Mouse (Mus musculus) embryonic facial prominence, embryonic 11.5 days (tissue): ENCODE measurements around the gene Eipr1. TPM values are rescaled to one million over a fixed set of nuclear protein-coding genes. Genes with fewer than 3 reads are reported as not detected.
"Not testable (repeated sequence)": the region's sequence is repeated elsewhere in the genome, so short reads cannot be mapped to it uniquely, and the experiment has no call there.

Experiments used
- ATAC-seq: fragments of 200-750 bp; cut with Nextera tagmentation; replicated peaks from 2 replicates; pipeline ENCODE4 v1.8.0; 2017; ENCODE audit warnings: low read depth; ENCODE audit not compliant: insufficient number of reproducible peaks, low FRiP score, low TSS enrichment
- DNase-seq: peaks from one replicate; pipeline ENCODE4 v3.0.0-alpha.2; 2015; ENCODE audit warnings: low spot score
- H3K27ac ChIP-seq: fragments of 300-500 bp; sonication (generic); replicated peaks from 2 replicates; pipeline ENCODE4 v1.5.1; 2014; ENCODE audit warnings: mild to moderate bottlenecking, low read depth, low read length, control low read depth
- H3K27me3 ChIP-seq: fragments of 300-500 bp; sonication (generic); 2 replicates; pipeline ENCODE4 v1.6.1; 2014; ENCODE audit warnings: mild to moderate bottlenecking, low read length, moderate library complexity, mixed read lengths; ENCODE audit not compliant: control insufficient read depth, insufficient read depth
- H3K36me3 ChIP-seq: fragments of 300-500 bp; sonication (generic); replicated peaks from 2 replicates; pipeline ENCODE4 v1.6.1; 2014; ENCODE audit warnings: low read depth, mild to moderate bottlenecking, low read length, moderate library complexity, mixed read lengths; ENCODE audit not compliant: control insufficient read depth, insufficient read depth
- H3K4me1 ChIP-seq: fragments of 300-500 bp; sonication (generic); 2 replicates; pipeline ENCODE4 v1.6.1; 2014; ENCODE audit warnings: low read length, mixed read lengths; ENCODE audit not compliant: control insufficient read depth, insufficient read depth
- H3K4me2 ChIP-seq: fragments of 300-500 bp; sonication (generic); 2 replicates; pipeline ENCODE4 v1.6.1; 2014; ENCODE audit warnings: low read depth, mild to moderate bottlenecking, control low read depth, low read length, moderate library complexity
- H3K4me3 ChIP-seq: fragments of 300-500 bp; sonication (generic); 2 replicates; pipeline ENCODE4 v1.5.1; 2014; ENCODE audit warnings: low read depth, low read length, control low read depth
- H3K9ac ChIP-seq: fragments of 300-500 bp; sonication (generic); replicated peaks from 2 replicates; pipeline ENCODE4 v1.6.1; 2014; ENCODE audit warnings: mild to moderate bottlenecking, control low read depth, low read length
- H3K9me3 ChIP-seq: fragments of 300-500 bp; sonication (generic); replicated peaks from 2 replicates; pipeline ENCODE4 v1.6.1; 2016; ENCODE audit warnings: mild to moderate bottlenecking, low read length, inconsistent platforms, mixed read lengths; ENCODE audit not compliant: control insufficient read depth
- WGBS: fragments of 180-500 bp; shearing (Covaris S2); extraction: QIAGEN DNeasy Blood & Tissue Kit; methylation state at CpG from one replicate; pipeline ENCODE4 v1.1.7; 2014; 5-methylcytosine and 5-hydroxymethylcytosine counted together
- polyA plus RNA-seq: library from polyadenylated mRNA; unstranded; fragments of >200 nt; fragmentation: Nextera tagmentation; extraction: Ambion mirVana; gene quantifications from 2 replicates; pipeline ENCODE4 v1.2.1, GENCODE M21; 2014

Eipr1 gene
- polyA plus RNA-seq, 1 experiment from 2014 or later = 33.9 TPM

DNA sequence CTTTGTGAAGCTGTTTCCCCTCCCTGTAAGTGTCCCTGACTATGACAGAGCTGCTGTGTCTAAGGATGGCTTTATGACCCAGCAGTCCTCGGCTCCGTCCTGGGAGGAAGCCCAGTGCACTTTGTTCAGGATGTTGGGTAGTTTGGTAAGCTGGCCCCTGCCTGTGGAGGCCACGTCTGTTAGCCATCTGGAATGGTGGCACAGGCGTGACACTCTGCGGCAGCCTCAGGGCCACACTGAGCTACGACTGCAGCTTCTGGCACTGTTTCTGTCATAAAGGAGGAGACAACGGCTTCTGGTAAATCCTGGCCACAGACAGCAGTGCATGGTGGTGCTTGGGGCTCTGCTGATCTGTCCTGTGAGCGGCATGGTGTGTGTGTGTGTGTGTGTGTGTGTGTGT lies 159.0 kb downstream of the Eipr1 start:
- DNase-seq (no peak), ATAC-seq (no peak)
- Histone ChIP-seq H3K4me3 (no peak overlapping the region), H3K36me3 (no peaks in the 10 kb centered on the region), H3K27ac (no peak overlapping the region), H3K9ac (no peak overlapping the region), H3K4me1 (no peaks in the 10 kb centered on the region), H3K27me3 (no peaks in the 10 kb centered on the region), H3K9me3 (no peaks in the 10 kb centered on the region), H3K4me2 (no peak overlapping the region)
- WGBS = 49% methylated on average over 8 of the region's 8 CpGs

DNA sequence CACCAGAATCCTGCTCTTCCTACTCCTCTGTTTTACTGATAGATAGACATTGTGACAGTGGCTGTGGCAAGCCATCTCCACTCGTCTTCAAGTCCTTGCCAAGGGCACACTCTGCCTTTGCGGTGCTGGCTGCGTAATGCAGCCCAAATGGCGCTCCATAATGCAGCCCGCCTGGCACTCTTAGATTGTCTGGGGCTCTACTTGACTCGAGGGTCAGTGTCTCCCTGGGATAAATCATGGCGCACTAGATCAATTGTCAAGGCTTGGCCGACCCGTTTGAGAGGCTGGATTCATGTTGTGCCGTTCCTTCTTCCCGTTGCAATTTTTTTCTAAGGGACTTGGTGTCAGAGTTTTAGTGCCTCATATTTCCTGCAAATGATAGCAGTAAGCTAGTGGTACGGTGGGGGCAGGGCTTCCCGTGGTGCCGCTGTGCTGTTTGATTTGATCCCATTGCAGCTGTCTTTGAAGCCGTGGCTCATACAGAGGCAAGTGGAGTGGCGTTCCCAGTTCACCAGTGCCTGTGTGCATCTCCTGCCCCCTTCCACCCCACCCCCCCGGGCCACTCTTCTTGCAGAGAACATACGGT lies 160.8 kb downstream of the Eipr1 start:
- no peak for DNase-seq
- Histone ChIP-seq H3K27ac (no peak overlapping the region), H3K4me1 (no peaks in the 10 kb centered on the region), H3K9me3 (no peaks in the 10 kb centered on the region), H3K9ac (no peak overlapping the region), H3K36me3 (no peaks in the 10 kb centered on the region), H3K4me2 (no peak overlapping the region), H3K27me3 (no peaks in the 10 kb centered on the region), H3K4me3 (no peak overlapping the region)
- 78% methylated on average over 18 of the region's 18 CpGs for WGBS
- no peak for ATAC-seq

DNA sequence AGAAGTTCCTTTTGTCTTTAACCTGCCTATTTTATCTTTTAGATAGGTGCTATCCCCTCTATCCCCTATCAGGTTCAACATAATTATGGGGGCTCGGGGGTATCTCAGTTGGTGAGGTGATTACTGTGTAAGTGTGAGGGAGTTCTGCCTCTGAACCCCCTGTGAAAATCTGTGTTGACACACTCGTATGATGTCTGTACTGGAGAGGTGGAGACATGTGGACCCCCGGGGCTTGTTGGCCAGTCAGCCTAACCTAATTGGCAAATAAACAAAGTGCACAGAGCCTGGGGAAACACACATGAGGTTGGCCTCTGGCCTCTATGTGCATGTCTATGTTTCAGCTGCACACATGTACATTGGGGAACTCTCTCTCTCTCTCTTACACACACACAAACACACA lies 161.5 kb downstream of the Eipr1 start:
- Histone ChIP-seq H3K4me1 (no peaks in the 10 kb centered on the region), H3K9ac (no peak overlapping the region), H3K27me3 (no peaks in the 10 kb centered on the region), H3K36me3 (no peaks in the 10 kb centered on the region), H3K27ac (no peak overlapping the region), H3K4me2 (no peak overlapping the region), H3K9me3 (no peaks in the 10 kb centered on the region), H3K4me3 (no peak overlapping the region)
- DNase-seq (no peak), ATAC-seq (no peak)
- WGBS = 60% methylated on average over 3 of the region's 3 CpGs

DNA sequence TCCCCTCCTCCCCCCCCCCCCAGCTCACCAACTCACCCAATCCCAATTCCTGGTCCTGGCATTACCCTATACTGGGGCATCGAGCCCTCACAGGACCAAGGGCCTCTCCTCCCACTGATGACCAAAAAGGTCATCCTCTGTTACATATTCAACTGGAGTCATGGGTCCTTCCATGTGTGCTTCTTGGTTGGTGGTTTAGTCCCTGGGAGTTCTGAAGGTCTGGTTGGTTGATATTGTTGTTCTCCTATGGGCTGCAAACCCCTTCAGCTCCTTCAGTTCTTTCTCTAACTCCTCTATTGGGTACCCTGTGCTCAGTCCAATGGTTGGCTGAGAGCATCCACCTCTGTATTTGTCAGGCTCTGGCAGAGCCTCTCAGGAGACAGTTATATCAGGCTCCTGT lies 162.5 kb downstream of the Eipr1 start:
- not testable (repeated sequence) for H3K27ac ChIP-seq, H3K9ac ChIP-seq, H3K4me3 ChIP-seq, DNase-seq, H3K36me3 ChIP-seq, H3K9me3 ChIP-seq, H3K27me3 ChIP-seq, ATAC-seq, H3K4me1 ChIP-seq, H3K4me2 ChIP-seq
- WGBS = 100% methylated on average over 1 of the region's 1 CpGs

Other genes starting within 250 kb of the Eipr1 start
- gene Dcdc2c, start 199.4 kb upstream of the Eipr1 start, polyA plus RNA-seq = not detected in 2 replicates
- gene Allc, start 169.3 kb upstream of the Eipr1 start, polyA plus RNA-seq = not detected in 2 replicates
- 0.39 TPM in 1 of 2 replicates, not detected in the other for gene Colec11, start 128.4 kb upstream of the Eipr1 start, polyA plus RNA-seq
- 914 and 941 TPM in 2 replicates for gene Rps7, start 115.8 kb upstream of the Eipr1 start, polyA plus RNA-seq
- 28.0 and 28.5 TPM in 2 replicates for gene Rnaseh1, start 102.2 kb upstream of the Eipr1 start, polyA plus RNA-seq
- gene Adi1, start 76.6 kb upstream of the Eipr1 start, polyA plus RNA-seq = 71.9 and 72.7 TPM in 2 replicates
- 38.4 and 40.5 TPM in 2 replicates for gene Trappc12, start 1.3 kb upstream of the Eipr1 start, polyA plus RNA-seq